Mouse (Mus musculus) heart, postnatal 0 days (tissue): ENCODE measurements around the gene Capn1.

Experiments used
- CTCF ChIP-seq: IDR thresholded peaks from 2 replicates; pipeline ENCODE4 v1.5.1; 2016; ENCODE audit warnings: antibody characterized with exemption, control low read depth, low read depth
- EP300 ChIP-seq: IDR thresholded peaks from 2 replicates; pipeline ENCODE4 v1.6.1; 2016; ENCODE audit warnings: antibody characterized with exemption, low read depth

DNA sequence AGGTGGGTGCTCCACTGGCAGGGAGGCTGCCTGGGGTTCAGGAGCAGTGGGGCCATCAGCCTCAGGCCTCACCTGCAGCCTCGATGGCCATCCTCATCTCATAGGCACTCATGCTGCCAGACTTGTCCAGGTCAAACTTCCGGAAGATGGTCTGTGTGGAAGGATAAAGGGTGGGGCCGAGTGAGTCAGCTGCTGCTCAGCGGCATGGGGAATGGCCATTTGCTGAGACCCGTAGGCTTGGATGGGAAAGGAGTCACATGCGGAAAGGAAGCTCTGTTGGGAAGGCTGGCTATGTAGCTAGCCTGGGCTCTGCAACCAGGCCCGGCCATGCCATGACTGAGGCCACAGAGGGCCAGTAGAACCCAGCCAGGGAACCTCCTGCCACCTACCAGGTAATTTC is 24.2 kb downstream of the Capn1 start:
- TF ChIP-seq CTCF (no peak), EP300 (no peak)
